Mouse (Mus musculus): Measurements from ENCODE around the gene Ddt.
A peak's percentile ranks its signal among the peaks of the same experiment; 100 is the strongest.

- TF ChIP-seq CTCF (IDR thresholded peaks at IDR 0.05; ENCODE audit: borderline replicate concordance, insufficient read depth, low read length) (no peak), POLR2A (IDR thresholded peaks at IDR 0.05; ENCODE audit: low read depth, low read length) (peak; percentile 47; the same call in 1 of the 2 replicates)
These were observed 25.0 kb upstream of the Ddt start, which contains the start of gene Gstt1 for GRCm38 (mm10) chr10:75798176-75798696.
